Mouse (Mus musculus): Measurements from ENCODE around the gene Hba-a2.

Gene Hba-a2

DNA sequence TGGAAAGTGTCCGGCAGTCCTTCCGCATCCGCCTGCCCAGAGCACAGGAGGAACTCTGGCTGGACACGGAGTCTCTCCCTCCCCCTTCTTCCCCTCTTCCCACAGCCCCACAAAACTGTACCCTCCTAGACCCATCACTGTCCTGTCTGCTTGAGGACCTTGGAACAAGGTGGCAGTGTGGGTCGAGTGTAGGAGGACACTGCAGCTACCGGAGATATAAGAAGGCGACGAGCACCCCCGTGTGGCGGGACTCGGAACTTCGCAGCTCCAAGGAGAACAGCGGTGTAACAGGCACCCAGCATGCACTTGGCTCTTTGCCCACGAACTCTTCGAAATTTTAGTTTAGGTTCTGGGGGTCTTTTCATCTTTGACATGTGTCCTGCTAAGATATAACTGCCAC lies 28.3 kb downstream of the Hba-a2 start:
- peak; percentile 82 for DNase-seq

DNA sequence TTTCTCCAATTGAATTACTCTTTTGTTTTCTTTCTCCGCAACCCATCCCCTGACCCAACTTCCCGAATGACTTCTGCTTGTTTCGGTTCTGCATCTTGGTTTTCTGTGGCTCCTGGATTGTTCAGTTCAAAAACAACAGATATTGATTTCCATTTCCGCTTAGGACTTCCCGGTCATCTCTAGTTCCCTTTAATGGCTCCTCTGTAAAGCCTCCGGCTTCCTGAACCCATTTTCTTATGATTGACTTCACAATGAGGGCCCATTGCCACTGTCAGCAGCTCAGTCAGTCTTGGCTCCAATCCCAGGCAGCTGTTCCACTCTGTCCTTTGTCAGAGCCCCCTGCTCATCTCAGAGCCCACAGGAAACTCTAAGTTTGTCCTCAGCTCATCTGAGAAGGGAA lies 34.8 kb downstream of the Hba-a2 start:
- no peak for DNase-seq

DNA sequence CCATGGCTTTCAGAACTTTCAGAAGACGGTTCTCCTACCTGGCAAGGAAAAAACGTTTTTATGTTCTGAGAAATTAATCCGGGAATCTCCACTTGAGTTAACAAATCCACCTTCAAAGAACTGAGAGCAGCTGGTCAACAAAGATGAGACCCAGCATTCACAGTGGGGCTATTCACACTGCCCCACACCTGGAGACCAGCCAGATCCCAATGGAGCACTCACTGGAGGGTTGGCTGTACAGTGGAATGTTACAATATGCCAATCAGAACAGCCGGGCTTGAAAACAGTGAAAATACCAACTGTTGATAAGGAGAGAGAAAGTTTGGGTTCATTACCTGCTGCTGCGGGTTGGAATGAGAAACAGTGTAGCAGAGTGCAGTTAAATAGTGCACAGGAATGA lies 35.6 kb downstream of the Hba-a2 start:
- no peak for DNase-seq

DNA sequence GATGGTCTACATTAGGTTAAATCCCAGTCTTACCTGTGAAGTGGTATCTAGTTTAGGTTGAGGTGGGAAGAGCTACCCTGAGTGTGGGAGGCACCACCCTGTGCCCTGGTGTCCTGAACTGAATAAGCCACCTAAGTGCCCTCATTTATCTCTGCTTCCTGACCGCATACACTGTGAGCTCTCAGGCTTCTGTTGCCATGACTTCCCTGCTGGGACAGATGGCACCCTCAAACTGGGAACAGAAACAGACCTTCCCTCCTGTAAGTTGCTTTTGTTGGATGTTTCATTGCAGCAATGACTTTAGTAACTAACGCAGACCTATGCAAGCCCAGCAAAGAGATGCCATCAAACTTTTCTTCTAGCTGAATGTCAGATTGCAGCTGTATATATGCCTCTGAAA lies 36.9 kb downstream of the Hba-a2 start:
- no peak for DNase-seq

- DNase-seq = no peak
These were observed 40.2 kb downstream of the Hba-a2 start for GRCm38 (mm10) chr11:32336435-32336907.

GRCm38 (mm10) chr11:32339131-32339531 lies 42.8 kb downstream of the Hba-a2 start:
- no peak for DNase-seq

DNA sequence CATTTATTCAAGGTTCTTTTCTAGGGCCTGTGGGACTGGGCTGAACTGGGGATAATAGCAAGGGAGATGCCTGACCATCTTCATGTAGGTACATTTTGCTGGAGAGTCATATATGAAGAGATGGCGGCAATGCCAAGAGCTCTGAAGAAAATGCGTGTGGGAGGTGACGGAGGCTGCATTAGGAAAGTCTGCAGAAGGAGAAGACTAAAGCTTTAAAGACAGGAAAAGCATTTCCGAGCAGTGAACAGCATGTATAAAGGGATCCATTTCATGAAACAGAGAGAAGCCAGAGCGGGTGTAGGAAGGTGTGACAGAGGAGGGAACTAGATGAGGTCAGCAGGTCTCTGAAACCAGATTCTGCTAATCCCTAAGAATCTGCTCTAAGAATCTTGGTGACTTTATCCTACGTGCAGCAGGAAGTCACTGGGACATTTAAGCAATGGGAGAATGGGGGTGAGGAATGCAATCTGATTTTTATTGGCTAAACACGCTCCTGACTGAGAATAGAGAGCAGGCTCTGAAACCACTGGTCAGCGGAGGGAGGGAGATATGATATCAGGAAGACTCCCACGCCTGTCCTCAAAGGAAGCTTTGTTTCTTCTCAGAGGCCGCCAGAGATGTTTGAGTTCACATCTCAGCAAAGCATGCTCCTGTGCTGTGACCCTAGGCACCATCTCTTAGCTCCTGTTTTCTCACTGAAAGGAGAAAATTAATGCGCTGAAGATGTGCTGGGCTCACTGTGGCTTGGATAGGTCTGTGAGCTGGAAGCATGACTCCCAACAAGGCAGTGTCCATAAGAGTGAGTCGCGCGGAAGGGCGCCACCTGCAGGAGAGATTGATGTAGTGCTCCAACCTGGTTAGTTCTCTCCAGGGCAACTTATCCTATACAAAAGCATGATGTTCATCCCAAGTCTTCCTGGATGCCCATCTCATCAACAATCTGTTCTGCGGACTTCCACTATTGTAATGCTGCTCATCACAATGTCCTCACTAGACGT lies 44.5 kb downstream of the Hba-a2 start:
- no peak for DNase-seq

GRCm38 (mm10) chr11:32342770-32343191 lies 46.5 kb downstream of the Hba-a2 start:
- DNase-seq = peak; percentile 45

GRCm38 (mm10) chr11:32343350-32343749 lies 47.1 kb downstream of the Hba-a2 start:
- DNase-seq = no peak

DNA sequence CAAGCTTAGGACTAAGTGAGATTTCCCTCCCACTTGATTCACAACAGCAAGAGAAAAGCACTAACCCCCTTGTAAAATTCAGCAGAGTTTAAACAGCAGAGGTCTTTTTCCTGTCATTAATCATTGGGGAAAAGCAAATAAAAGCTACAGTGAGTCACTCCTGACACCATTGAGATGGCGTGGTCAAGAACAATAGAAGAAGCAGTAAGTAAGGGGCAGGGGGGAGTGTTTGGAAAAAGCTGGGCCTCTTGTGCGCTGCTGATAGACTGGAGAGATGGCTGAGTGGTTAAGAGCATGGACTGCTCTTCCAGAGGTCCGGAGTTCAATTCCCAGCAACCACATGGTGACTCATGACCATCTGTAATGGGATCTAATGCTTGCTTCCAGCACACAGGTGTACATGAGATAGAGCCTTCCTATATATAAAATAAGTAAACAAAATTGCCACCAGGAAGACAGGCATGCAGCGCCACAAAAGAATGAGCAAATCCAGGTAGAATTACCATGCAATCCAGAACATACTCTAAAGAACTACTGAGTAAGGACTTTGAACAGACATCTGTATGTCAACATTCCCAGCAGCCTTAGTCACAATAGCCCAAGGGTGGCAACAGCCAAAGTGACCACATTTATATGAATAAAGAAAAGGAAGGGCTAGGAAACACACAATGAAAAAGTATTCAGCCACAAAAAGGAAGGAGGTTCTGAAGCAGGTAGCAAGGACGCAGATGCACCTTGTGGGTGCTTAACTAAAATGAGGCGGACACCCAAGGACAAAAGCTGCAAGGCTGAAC lies 49.4 kb downstream of the Hba-a2 start:
- DNase-seq = no peak

Data from cerebellum, adult 9-10 months (tissue).